Mouse (Mus musculus) left cerebral cortex, postnatal 4 days (tissue): ENCODE data around the gene Gnl2. TPM values are rescaled to one million over a fixed set of nuclear protein-coding genes. Genes with fewer than 3 reads are reported as not detected.

Source experiments
- DNase-seq: peaks from one replicate; pipeline ENCODE4 v3.0.0-alpha.2; 2022
- intact Hi-C: fragments of 180-260 bp; cut with DNase I; formaldehyde crosslinking; loops from one replicate; pipeline ENCODE4 v1.15.1; 2025
- total RNA-seq, 2 experiments: library from RNA; stranded (reverse); gene quantifications; 2 replicates each; pipeline ENCODE4 v1.2.3; 2021

Gene Gnl2
- 10 to 100 TPM; 80.4 to 83.5 TPM for total RNA-seq

DNA sequence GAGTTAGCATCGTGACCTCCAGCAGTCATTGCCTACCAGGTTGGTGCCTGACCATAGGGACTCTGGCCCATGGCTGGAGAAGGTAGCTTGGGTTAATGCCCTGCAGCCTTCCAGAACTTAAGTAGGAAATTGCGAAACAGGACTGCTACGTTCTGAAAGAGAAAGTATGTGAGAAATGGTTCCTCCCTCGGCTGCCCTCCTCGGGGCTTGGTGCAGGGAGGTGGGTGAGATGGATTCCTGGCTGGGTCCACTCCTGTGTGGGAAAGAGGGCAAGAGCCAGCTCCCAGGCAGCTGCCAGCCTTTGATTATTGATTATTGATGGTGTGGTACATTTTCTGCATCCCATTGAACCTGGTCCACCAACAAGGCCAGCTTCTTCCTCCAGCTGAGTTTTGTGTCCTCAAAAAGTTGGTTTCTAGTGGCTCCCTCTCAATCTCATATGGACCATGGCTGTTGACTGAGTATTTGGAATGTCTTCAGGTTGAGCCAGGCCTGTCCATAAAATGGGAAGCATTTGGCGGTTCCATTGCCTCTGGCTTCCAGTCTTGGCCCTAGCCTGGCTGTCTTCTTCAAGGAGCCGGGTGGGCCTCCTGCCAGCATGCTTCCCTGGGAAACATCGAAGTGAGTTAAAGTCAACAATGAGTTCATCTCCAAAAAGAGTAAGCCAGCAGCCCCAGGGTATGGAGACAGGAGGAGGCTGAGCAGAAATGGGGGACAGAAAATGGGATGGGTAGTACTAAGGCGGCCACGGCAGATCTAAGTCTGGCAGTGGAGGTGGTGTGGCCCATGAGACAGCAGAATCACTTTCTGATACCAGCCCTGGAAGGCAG lies at the start of gene Gnl2:
Gnl2 (plus strand) TSS at position 780 of the 830 bp plus-strand sequence.
- intact Hi-C loops = no loop called here
- DNase-seq = no peak

DNA sequence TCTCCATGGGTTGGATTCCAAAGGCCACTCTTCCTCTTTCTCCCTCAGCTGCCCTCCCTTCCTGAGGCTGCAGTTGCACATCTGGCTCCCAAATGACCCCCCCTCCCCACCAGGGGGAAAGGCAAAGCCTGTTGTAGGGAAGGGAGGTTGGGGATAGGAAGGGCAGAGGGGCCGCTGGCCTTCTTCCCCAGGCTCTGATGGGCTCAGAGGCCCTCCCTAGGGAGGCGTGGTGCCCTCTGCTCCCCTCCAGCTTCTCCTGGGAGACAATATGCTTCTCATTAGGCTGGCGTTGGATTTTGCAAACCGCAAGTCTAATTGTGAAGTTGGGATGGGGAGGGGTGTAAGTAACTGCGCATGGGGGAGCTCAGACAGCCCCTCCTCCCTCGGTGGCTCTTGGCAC lies 47.7 kb upstream of the Gnl2 start:
- DNase-seq = no peak
- intact Hi-C loops = no loop called here

DNA sequence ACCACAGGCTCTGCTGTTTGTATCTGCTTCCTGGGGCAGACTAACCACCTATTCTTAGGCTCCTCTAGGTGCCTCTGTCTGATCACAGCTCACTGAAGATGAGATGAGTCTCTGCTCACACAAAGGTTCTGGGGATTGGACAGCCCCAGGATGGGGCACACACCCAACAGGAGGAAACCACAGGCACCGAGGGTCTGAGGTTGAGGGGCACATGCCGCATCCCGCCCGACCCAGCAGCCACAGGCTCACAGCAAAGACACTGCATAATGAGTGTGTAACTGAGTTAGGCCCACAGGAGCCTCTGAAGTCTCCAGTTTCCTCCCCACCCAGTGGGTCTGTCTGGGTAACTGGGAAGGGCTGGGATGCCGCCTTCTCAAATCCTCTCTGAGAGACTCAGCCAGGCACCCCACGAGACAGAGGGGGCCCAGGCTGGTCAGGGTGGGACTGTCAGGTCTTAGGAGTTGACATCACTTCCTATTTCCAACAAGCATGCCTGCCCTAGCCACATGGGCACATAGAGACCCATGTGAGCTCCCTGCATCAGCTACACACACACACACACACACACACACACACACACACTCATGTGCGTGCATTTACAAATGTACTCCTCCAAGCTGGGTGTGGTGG lies 47.1 kb upstream of the Gnl2 start:
- no peak for DNase-seq
- intact Hi-C loops = no loop called here

DNA sequence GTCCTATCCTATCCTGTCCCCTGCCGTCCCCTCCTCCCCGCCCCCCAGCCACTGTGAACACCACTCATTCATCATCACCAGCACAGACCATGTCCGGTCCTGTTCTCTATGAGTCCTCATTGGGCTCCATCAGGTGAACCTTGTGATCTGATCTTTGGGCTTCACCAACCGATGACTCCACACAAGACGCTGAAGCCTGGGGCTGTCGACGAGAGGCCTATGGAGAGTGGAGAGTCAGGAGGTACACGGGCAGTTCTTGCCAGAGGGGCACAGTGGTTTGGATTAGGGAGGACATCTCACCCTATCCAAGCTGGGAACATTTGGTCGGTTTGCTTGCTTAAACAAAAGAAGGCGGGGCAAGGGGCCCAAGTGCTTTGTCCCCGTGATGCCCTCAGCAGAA lies 46.2 kb upstream of the Gnl2 start:
- DNase-seq = no peak
- intact Hi-C loops = no loop called here

DNA sequence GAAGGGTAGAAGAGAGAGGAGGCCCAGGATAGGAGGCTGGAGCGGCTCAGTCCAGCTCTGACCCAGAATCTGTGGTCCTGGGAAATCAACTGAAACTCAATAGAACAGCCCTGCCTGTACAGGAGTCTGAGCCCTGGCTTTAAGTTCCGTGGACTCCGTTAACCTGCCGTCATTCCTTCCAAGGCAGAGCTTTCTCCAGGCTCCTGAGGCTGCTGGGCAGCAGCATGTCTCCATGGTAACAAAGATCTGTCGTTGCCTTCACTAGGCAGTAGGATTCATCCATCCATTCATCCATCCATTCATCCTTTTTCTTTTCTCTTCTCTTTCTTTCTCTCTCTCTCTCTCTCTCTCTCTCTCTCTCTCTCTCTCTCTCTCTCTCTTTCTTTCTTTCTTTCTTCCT lies 45.7 kb upstream of the Gnl2 start:
- intact Hi-C loops = no loop called here
- no peak for DNase-seq

DNA sequence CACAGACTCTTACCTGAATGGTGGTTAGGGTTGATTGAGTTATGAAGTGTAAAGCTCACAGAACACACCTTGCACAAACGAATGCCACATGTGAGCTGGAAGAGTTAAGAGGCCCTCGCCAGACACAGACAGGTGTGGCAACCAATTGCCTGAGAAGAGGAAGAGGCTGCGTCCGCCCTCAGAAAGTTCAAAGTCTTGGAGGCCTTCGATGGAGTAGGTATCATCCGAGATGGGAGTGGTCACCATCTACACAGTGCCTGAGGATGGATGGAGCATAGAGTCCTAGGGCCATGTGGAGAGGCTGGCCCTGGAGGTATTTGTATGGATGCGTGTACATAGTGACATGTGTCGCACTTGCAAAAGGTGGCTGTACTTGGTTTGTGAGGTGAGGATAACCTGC lies 45.3 kb upstream of the Gnl2 start:
- intact Hi-C loops = no loop called here
- DNase-seq = no peak

DNA sequence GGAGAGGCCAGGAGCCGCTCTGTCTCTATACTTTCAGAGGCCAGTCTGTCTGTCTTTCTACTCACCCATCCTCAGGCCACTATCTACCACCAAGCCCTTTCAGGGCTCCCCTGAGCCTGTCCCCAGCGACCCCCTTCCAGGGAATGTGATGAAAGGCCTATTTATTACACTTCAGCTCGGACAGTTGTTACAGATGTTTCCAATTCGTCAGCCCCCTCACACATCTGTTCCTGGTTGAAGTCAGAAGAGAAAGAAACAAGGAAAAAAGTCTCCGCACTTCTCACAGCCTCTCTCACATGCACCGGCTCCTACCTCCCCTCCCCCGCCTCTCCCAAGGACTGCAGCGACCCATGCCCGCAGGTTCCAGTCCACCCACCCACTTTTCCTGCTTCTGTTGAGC lies 44.1 kb upstream of the Gnl2 start:
- intact Hi-C loops = no loop called here
- DNase-seq = no peak

DNA sequence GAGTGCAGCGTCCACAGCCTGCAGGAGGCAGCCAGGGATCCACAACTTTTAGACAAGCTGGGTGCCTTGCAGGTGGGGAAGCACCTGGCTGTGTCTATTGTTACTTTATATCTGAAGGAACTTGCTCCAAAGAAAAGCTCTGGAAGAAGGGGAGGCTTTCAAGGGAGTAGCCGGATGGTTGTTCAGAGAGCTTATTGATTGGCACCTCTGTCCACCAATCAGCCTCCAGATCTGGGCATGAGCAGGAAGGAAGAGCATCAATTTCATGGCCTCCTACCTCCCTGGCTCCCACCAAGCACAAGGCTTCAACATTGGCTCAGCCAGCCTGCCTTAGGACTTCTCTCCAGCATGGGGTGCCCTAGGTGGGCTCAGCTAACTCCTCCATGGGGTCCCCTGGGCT lies 43.1 kb upstream of the Gnl2 start:
- no peak for DNase-seq
- intact Hi-C loops = no loop called here

DNA sequence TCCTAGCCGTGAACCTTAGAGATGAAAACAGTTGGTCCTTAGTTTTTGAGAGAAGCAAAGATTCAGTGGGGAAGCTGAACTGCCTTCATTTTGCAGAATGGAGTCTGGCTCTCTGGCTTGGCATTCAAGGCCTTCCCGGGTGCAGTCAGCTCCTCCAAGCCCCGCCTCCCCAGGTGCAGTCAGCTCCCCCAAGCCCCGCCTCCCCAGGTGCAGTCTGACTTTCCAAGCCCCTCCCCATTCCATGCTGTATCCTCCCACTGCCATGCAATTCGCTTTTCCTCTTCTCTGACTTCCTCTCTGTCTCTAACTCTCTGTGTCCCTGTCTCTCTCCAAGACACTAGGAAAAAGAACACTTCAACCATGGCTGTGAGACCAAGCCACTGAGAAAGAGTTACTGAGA lies 38.2 kb upstream of the Gnl2 start:
- intact Hi-C loops = no loop called here
- no peak for DNase-seq

DNA sequence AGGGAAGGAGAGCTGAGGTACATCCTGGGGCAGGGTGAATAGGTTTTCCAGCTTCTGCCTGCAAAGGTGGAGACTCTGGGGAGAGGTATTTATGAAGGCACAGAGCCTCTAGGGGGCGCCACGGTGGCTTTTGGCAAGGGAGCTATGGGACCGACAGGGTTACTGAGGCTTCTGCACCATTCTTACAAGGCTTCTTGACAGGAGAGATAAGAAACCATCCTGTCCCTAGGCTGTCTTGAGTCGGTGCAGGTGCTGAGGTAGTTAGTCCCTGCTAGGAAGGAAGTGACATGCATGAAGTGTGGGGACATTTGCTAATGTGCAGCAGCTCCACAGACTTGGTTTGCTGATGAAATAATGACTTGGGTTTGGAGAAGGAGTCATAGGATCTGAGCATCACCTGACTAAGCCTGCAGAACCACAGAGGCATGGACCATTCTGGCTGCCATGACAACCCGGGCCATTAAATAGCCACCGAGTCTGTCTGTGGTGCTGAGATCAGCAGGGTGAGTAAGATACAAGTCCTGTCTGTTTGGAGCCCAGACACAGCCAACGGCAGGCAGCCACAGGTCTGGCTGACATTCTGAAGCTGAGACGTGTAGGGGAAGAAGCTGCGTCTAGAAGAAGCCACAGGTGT lies 32.4 kb upstream of the Gnl2 start:
- intact Hi-C loops = no loop called here
- no peak for DNase-seq

DNA sequence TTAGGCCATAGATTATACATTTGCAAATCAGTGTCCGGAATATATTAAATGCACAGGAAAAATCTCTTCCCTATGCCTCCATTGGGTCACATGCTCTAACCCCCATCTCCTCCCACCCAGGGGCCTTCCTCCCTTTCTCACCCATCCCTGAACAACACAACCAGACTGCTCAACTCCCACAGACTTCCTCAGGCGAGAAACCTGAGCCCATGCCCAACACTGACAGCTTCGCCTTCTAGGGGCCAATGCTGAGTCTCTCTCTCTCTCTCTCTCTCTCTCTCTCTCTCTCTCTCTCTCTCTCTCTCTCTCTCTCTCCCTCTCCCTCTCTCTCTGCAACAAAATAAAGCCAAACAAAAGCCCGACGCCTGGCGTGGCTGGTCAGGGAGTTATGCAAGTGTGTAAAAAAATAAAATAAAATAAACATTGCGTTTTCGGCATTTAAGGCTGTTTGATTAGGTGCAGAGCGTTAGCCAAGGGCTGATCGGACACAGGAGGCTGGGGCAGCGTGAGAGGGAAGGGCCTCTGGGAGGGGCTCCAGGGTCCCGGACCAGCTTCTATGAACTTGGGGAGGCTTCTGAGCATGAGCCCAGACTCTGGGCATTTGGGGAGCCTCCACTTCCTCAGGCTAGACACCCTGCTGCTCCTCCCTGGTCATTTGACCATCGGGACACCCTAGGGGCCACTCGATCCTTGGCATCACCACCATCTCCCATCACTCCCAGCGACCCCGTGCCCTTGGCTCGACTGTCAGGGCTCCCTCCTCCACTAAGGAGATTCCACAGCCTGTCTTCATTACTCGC lies 31.3 kb upstream of the Gnl2 start:
- intact Hi-C loops = no loop called here
- no peak for DNase-seq

DNA sequence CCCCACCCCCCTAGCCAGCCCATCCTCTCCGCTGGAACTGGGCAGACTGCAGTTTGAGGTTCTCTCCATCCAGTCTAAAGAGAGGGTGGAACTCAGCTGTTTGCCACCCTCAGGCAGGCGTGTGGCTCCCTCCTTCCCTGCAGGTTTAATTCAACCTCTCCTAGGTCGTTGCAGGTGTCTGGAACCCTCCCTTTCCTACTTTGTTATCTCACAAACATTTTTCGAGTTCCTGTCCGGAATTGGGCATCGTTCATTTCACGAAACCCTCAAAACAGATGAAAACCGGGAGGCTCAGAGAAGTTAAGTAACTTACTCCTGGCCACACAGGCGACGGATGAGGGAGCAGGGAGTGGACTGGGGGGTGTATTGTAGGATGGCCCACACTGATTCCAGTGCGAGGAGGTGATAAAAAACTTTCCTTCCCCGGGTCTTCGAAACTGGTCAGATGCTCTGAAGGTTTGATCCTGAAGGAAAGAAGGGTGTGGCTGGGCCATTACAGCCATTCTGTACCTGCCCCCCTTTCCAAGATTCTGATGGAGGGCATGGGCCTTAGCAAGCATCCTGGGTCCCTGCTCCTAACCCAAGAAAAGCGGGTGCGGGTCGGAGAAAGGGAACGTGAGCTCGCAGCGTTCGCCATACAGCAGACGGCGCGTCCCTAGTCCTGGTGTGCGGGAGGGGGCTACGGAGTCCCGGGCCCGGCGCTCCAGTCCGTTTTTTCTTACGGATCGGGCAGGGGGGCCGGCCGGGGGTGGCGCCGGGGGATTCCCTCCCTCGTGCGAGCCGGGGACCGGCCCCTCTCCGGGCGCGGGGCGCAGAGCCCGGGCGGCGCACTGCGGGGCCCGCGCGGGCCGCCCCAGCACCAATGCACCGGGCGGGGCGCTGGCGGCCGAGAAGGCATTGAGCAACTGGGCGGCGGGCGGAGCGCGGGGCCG lies 30.4 kb upstream of the Gnl2 start, which contains the start of gene Rspo1:
Rspo1 (plus strand) TSS at position 760 of the 932 bp plus-strand sequence.
- no peak for DNase-seq
- intact Hi-C loops = no loop called here

DNA sequence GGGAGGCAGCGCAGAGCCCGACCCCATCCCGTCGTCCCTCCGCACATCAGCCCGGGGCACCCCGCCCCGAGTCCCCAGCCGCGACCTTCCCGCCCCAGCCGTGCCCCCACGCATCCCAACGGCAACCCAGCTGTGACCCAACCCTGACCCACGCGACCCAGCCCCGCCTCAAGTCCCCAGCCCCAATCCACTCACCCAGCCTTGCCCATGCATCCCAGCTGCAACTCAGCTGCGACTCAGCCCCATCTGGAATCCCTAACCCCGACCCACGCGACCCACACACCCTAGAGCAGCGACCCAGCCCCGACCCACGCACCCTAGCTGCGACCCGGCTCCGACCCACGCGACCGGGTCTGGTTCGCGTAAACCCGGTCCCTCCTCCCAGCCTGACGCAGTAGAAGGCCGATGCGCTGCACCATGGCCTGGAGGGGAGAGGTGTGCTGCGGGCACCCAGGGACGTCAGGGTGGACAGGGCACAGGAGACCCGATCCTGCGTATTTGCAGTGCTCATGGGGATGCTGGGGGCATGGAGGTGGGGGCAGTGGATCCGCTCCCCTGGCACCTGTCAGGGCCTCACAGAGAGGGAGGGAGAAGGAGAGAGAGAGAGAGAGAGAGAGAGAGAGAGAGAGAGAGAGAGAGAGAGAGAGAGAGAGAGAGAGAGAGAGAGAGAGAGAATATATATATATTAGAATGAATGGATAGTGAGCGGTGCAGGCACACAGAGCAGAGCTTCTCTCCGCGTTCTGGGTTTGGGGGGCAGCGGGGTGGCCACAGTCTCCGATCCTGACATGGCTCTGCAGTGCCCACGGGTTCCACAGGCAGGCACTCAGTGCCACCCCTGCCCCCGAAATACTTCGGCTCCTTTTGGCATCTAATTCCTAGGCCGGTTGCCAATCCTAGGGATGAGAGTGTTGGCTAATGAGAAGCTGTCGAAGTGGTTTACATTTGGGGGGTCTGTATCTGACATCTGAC lies 29.4 kb upstream of the Gnl2 start:
- no peak for DNase-seq
- intact Hi-C loops = no loop called here

DNA sequence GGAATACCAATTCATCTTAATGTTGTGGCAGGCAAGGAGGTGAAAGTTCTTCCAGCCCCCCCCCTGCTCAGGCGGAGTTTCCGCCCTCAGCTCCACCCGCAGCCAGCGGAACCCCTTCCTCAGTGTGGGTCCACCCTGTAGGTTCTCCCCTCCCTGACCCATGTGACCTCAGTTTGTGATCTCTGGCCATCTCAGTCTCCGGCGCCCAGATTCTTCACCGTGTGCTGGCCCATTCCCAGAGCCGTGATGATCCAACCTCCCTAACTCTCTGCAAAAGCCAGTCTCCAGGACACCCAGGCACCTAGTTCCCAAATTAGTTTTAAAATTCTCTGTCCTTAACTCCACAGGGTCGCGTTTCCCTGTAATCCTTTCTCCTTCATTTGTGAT lies 28.7 kb upstream of the Gnl2 start:
- DNase-seq = no peak
- intact Hi-C loops = no loop called here

DNA sequence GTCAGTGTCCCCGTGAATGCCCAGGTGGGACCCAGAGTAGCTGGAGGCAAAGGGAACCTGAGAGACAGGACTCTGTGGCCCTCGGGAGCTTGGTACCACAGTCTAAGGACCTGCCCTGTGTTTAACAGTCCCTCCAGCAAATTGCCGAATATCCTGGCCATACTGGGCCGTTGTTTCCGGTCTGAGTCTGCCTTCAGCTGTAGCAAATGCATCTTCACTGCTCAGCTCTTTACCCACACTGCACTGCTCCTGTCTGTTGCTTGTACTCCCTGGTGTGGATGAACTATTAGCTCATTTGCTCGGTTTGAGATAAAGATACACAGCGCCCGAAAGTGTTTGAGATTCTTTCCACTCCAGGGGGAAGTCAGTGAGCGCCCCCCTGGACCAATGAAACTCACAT lies 28.0 kb upstream of the Gnl2 start:
- intact Hi-C loops = no loop called here
- no peak for DNase-seq

DNA sequence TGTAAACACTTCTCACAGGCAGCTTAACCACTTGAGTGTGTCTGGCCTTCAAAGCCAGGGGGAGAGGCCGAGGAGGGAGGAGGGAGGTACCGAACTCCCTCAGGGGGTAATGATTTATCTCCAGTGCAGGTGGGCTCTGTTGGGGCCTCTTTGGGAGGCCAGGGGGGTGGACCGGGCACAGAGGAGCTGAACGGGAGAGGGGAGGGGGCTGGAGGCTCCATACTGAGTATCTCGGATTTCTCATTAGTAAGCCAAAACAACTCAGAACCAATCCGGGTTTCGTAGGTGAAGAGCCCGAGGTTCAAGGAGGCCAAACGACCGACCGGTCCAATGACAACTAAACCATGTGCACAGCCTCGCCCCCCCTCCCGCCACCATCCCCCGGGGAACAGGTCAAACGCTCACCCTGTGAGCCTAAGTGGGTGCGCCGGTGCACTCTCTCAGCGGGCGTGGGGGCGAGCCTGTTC lies 26.6 kb upstream of the Gnl2 start:
- DNase-seq = no peak
- intact Hi-C loops = no loop called here

DNA sequence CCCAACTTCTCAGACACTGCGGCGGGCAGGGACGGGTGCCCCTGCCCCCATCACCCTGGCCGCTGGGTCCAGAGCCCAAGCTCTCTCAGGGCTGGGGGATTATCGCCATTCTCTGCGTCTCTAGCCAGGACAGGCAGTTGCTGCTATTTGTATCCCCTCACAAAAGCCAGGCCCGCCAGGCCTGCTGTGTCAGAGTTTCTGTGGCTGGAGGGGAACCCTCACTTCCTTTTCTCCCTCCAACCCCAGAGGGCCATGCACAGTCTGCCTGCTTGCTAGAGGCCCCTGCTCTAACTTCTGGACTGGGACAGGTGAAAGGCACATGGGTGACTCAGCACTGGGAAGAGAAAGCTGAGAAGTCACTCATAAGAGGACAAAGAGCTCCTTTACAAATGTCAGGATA lies 26.1 kb upstream of the Gnl2 start:
- intact Hi-C loops = no loop called here
- DNase-seq = no peak

DNA sequence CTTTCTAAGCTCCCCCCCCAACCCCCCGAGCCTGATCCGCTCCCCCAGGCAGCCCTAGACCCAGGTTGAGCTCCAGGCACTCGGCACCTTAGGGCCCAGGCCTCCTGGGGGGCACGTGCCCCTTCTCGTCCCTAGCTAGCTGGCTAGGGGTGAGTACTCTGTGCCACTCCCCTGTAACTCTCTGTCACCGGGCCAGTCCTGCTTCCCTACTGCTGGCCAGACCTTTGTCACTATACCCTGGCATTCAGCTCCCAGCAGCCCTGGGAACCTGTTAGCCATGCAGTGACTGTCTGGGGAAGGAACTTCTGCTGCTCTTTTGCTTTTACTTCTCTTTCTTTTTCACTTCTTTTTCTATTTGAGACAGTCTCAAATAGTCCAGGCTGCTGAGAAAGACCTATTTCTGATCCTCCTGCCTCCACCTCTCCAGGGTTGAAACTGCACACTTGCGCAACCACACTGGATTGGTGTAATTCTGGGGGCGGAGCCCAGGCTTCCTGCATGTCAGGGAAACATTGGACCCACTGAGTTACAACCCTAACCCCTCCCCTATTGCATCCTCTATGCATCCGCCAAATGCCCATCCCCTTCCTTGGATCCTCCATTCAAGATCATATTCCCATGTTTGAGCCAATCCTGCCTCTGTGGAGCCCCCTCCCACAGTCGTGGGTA lies 18.8 kb upstream of the Gnl2 start:
- intact Hi-C loops = no loop called here
- DNase-seq = no peak
